Mouse (Mus musculus) midbrain, embryonic 12.5 days (tissue): Measurements from ENCODE around the gene Ptar1. TPM values are rescaled to one million over a fixed set of nuclear protein-coding genes. Genes with fewer than 3 reads are reported as not detected.

Source experiments
- ATAC-seq: fragments of 200-750 bp; cut with Nextera tagmentation; 2 replicates; pipeline ENCODE4 v1.8.0; 2017; ENCODE audit warnings: low read depth, moderate TSS enrichment, moderate library complexity; ENCODE audit not compliant: low FRiP score
- H3K27ac ChIP-seq: fragments of 300-500 bp; sonication (generic); replicated peaks from 2 replicates; pipeline ENCODE4 v1.5.1; 2016; ENCODE audit warnings: mild to moderate bottlenecking
- H3K27me3 ChIP-seq: fragments of 300-500 bp; sonication (generic); 2 replicates; pipeline ENCODE4 v1.6.1; 2016; ENCODE audit warnings: mild to moderate bottlenecking
- H3K36me3 ChIP-seq: fragments of 300-500 bp; sonication (generic); 2 replicates; pipeline ENCODE4 v1.6.1; 2016
- H3K4me1 ChIP-seq: fragments of 300-500 bp; sonication (generic); 2 replicates; pipeline ENCODE4 v1.6.1; 2016
- H3K4me2 ChIP-seq: fragments of 300-500 bp; sonication (generic); replicated peaks from 2 replicates; pipeline ENCODE4 v1.6.1; 2016; ENCODE audit warnings: mild to moderate bottlenecking, moderate library complexity
- H3K4me3 ChIP-seq: fragments of 300-500 bp; sonication (generic); 2 replicates; pipeline ENCODE4 v1.5.1; 2016; ENCODE audit warnings: mild to moderate bottlenecking
- H3K9ac ChIP-seq: fragments of 300-500 bp; sonication (generic); replicated peaks from 2 replicates; pipeline ENCODE4 v1.6.1; 2016; ENCODE audit warnings: mild to moderate bottlenecking, moderate library complexity
- H3K9me3 ChIP-seq: fragments of 300-500 bp; sonication (generic); 2 replicates; pipeline ENCODE4 v1.6.1; 2016; ENCODE audit warnings: mild to moderate bottlenecking
- WGBS: fragments of 180-500 bp; shearing (Covaris S2); methylation state at CpG from one replicate; pipeline ENCODE4 v1.1.7; 2016; 5-methylcytosine and 5-hydroxymethylcytosine counted together
- polyA plus RNA-seq: library from polyadenylated mRNA; unstranded; fragments of >200 nt; fragmentation: Nextera tagmentation; extraction: Ambion mirVana; gene quantifications from 2 replicates; pipeline ENCODE4 v1.2.1, GENCODE M21; 2016

Ptar1 gene
- polyA plus RNA-seq, 1 experiment from 2014 or later, result 8.7 TPM

DNA sequence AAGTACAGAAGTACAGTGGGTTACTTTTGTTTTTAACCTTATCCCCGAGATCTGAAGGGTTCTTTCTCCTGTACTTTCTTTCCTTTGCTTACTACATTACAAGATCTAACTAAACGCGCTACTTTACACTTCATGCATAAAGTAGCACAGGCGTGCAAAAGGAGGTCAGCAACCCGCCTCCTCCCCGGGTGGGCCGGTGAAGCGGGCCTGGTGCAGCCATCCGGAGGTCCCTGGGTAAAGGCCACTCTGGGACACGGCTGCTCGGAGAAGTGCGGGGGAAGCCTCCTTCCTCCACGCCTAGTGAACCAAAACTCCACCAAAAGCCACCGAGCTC is 300 bp upstream of the Ptar1 start:
- Histone ChIP-seq H3K4me1 (peaks cover 15% of the 10 kb centered on the region), H3K36me3 (no peaks in the 10 kb centered on the region), H3K4me3 (peak overlapping the region; percentile 87), H3K4me2 (peak overlapping the region; percentile 66), H3K27me3 (no peaks in the 10 kb centered on the region), H3K27ac (peak overlapping the region; percentile 95), H3K9me3 (no peaks in the 10 kb centered on the region), H3K9ac (peak overlapping the region; percentile 86)
- WGBS, result under 1% methylated on average over 14 of the region's 14 CpGs
- no peak for ATAC-seq

DNA sequence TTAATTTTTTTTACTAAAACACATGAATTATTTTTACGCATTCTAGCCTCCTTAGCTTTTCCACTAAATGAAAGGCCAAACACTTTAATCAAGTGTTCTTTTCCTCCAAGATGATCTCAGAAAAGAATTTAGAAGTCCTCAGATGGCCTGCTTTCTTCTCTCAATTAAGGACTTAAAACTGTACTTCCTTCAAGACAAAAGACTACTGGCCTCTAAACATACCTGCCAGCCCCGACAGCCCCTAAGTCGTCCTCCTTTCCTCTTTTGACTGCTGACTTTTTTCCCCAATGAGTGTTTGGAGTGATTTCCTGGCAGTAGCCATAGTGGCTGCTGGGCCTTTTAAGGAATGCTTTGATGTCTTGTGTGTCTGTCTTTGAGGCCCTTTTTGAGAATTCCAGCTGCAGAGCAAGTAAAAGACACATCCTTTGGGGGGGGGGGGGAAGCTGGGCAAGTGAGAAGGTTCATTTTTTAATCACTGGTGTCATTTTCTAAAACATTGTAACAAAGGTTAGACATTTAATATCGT is 1.3 kb downstream of the Ptar1 start:
- no peak overlapping the region; the same call in 1 of the 2 replicates for H3K9ac ChIP-seq
- peak overlapping the region; percentile 66 for H3K4me2 ChIP-seq
- no peaks in the 10 kb centered on the region for H3K36me3 ChIP-seq
- H3K27ac ChIP-seq, result no peak overlapping the region
- H3K27me3 ChIP-seq, result no peaks in the 10 kb centered on the region
- H3K4me3 ChIP-seq, result peak overlapping the region; percentile 87
- 7% methylated on average over 4 of the region's 4 CpGs for WGBS
- no peaks in the 10 kb centered on the region for H3K9me3 ChIP-seq
- peaks cover 15% of the 10 kb centered on the region for H3K4me1 ChIP-seq
- no peak for ATAC-seq

DNA sequence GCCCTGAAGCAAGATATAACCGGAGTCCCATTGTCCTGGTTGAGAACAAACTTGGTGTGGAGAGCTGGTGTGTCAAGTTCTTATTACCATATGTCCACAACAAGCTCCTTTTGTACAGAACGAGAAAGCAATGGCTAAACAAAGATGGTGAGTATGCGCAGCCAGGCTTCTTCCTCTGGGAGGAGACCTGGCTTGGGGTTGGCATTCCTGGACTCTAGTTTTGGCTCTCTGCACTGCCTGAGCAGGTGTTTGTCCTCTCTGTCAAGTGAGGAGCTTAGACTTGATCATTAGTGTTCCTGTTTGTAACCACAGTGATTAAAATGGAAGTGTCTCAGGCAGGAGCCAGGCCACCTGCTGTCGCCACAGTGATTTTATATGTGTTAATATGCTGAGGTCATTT is 7.1 kb downstream of the Ptar1 start:
- WGBS, result 77% methylated on average over 4 of the region's 4 CpGs
- no peak overlapping the region for H3K9ac ChIP-seq
- H3K36me3 ChIP-seq, result peaks cover 33% of the 10 kb centered on the region
- H3K27me3 ChIP-seq, result no peaks in the 10 kb centered on the region
- no peaks in the 10 kb centered on the region for H3K9me3 ChIP-seq
- no peak overlapping the region for H3K4me3 ChIP-seq
- H3K27ac ChIP-seq, result no peak overlapping the region
- ATAC-seq, result no peak
- no peak overlapping the region for H3K4me2 ChIP-seq
- H3K4me1 ChIP-seq, result 0 out of 2 replicates have a peak, but pooled peaks cover 9% of the 10 kb centered on the region

DNA sequence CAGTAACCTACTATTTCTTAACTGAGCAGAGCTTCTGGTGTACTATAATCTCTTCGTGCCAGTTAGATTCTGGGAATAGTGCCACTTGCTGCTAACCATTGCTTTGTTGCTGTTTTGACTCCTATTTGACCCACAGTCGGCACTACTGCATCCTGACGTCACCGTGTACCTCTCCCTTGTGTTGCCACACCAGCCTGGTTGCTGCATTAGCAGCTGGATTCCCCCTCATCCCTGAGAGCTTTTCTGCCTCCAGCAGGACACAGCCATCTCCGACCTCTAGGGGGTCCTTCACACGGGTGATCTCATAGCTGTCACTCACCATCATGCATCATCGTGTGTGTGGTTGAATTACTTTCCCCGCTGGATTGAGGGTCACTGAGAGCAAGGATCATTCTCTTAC is 10.6 kb downstream of the Ptar1 start:
- Histone ChIP-seq H3K27ac (no peak overlapping the region), H3K9me3 (no peaks in the 10 kb centered on the region), H3K4me2 (no peak overlapping the region), H3K4me1 (no peaks in the 10 kb centered on the region), H3K36me3 (peaks cover 45% of the 10 kb centered on the region), H3K27me3 (no peaks in the 10 kb centered on the region), H3K4me3 (no peak overlapping the region), H3K9ac (no peak overlapping the region)
- 86% methylated on average over 8 of the region's 8 CpGs for WGBS
- ATAC-seq, result no peak

DNA sequence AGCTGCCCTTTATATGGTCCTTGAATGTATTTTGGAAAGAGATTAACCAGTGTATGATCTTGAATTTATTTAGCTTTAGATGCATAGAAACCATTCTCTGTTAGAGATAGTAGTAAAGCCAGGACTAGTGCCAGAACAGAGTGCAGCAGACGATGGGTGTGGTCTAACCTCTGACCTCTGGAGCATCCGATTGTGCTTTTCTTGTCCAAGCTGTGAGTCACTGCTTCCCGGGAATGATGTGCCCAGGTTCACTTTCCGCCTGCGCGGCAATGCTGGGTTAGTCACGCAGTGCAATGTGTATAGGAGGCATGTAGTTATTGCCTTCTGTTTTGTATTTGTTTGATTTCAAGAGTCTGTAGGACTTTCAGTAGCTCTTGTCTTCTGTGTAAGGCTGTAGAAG is 11.1 kb downstream of the Ptar1 start:
- Histone ChIP-seq H3K9me3 (no peaks in the 10 kb centered on the region), H3K4me3 (no peak overlapping the region), H3K9ac (no peak overlapping the region), H3K36me3 (peaks cover 45% of the 10 kb centered on the region), H3K4me2 (no peak overlapping the region), H3K4me1 (no peaks in the 10 kb centered on the region), H3K27me3 (no peaks in the 10 kb centered on the region), H3K27ac (no peak overlapping the region)
- WGBS, result 82% methylated on average over 7 of the region's 7 CpGs
- ATAC-seq, result no peak

DNA sequence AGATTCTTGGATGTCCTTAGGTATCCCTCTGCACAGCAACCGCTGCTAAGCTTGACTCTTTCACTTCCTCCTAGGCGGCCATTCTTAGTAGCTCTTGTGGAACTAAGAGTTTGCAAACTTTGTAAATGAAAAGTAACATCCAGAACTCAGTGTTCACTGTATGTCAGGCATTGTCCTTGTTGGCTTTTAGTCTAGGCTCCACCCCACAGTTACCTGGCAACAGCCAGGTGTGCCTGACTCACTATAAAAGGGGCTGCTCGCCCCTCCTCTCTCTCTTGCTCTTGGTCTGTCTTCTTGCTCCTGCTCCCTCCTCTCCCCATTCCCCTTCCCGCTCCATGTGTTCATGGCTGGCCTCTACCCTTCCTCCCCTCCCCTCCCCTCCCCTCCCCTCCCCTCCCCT is 11.9 kb downstream of the Ptar1 start:
- Histone ChIP-seq H3K9ac (no peak overlapping the region), H3K36me3 (peaks cover 45% of the 10 kb centered on the region), H3K4me2 (no peak overlapping the region), H3K4me1 (no peaks in the 10 kb centered on the region), H3K9me3 (no peaks in the 10 kb centered on the region), H3K27me3 (no peaks in the 10 kb centered on the region), H3K4me3 (no peak overlapping the region), H3K27ac (no peak overlapping the region)
- no peak for ATAC-seq
- 88% methylated on average over 4 of the region's 4 CpGs for WGBS

DNA sequence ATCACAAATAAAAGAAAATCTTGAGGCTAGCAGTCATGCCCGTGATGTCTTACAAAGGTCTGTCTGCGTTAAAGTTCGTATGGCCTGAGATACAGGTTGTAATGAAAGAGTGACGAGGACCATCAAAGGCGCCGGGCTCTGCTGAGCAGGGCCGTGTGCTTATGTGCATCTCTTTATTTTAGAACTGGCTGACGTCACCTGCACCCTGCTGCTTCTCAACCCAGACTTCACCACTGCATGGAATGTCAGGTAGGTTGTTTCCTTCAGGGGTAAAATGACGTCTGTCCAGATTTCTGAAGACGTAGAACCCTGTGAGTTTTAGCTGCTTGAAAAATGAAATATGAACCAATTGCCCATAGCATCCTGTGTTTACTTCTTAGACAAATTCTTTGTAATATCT is 15.7 kb downstream of the Ptar1 start:
- H3K27me3 ChIP-seq, result no peaks in the 10 kb centered on the region
- peaks cover 52% of the 10 kb centered on the region for H3K36me3 ChIP-seq
- no peak overlapping the region for H3K4me3 ChIP-seq
- H3K4me1 ChIP-seq, result no peaks in the 10 kb centered on the region
- H3K4me2 ChIP-seq, result no peak overlapping the region
- 87% methylated on average over 10 of the region's 10 CpGs for WGBS
- no peak overlapping the region for H3K9ac ChIP-seq
- ATAC-seq, result no peak
- no peak overlapping the region for H3K27ac ChIP-seq
- no peaks in the 10 kb centered on the region for H3K9me3 ChIP-seq

DNA sequence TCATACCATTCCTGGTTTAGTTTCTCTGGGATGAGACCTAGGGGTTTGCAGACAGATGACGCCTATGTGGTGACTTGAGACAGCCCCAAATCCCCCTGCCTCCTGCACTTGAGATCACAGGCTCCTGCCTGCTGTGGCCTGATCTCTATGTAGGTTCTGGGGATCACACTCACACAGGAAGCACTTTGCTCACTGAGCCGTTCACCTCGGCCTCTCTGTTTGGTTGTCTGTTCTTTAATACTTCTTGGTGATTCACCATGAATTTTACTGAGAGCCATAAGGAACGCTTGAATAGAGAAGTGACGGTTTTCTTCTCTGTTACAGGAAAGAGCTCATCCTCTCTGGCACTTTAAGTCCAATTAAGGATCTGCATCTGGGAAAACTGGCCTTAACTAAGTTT is 18.2 kb downstream of the Ptar1 start:
- no peak overlapping the region for H3K4me3 ChIP-seq
- H3K27ac ChIP-seq, result no peak overlapping the region
- peaks cover 58% of the 10 kb centered on the region for H3K36me3 ChIP-seq
- H3K27me3 ChIP-seq, result no peaks in the 10 kb centered on the region
- 90% methylated on average over 5 of the region's 5 CpGs for WGBS
- H3K4me2 ChIP-seq, result no peak overlapping the region
- H3K4me1 ChIP-seq, result no peaks in the 10 kb centered on the region
- no peak overlapping the region for H3K9ac ChIP-seq
- H3K9me3 ChIP-seq, result no peaks in the 10 kb centered on the region
- no peak for ATAC-seq

DNA sequence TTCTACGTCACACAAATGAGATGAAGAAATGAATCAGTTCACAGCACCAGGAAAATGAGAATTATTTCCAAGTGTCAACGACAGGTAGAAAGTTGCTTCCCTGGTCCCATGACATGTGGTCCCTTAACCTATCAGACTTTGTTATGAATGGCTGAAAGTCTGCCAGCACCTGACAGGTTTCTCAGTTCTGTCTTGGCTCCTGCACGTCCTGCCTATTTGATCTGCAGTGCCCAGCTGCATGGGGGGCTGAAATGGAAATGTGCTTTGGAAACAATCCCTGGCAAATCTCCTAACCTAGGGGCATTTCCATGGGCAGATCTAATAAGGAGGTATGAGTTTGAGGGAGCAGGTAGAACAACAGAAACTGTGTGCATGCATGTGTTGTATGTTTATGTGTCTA is 59.3 kb downstream of the Ptar1 start:
- Histone ChIP-seq H3K4me3 (no peak overlapping the region), H3K27me3 (no peaks in the 10 kb centered on the region), H3K36me3 (no peaks in the 10 kb centered on the region), H3K4me1 (no peaks in the 10 kb centered on the region), H3K4me2 (no peak overlapping the region), H3K9ac (no peak overlapping the region), H3K9me3 (no peaks in the 10 kb centered on the region), H3K27ac (no peak overlapping the region)
- 78% methylated on average over 3 of the region's 3 CpGs for WGBS
- no peak for ATAC-seq

DNA sequence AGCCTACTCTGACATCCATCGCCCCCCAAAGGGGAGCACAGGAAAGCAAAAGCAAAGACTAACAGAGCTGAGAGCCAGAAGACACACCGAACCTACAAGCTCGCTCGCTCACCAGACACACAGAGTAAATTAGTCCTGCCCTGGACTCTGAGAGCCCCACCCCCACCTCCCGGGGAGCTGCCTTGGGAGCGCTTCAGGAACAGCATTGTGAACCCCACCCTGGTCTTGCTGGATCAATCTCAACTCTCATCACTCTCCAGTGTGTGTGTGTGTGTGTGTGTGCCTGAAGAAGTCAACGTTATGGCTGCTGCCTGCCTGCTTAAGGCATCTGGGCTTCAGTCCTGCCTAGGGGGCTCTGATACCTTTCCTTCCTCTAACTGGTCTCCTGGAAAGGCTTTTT is 69.8 kb downstream of the Ptar1 start:
- WGBS, result 21% methylated on average over 7 of the region's 7 CpGs
- no peak for ATAC-seq
- Histone ChIP-seq H3K4me2 (no peak overlapping the region), H3K9ac (no peak overlapping the region), H3K27me3 (peaks cover 20% of the 10 kb centered on the region), H3K4me1 (peaks cover 15% of the 10 kb centered on the region), H3K27ac (no peak overlapping the region), H3K4me3 (no peak overlapping the region), H3K9me3 (no peaks in the 10 kb centered on the region), H3K36me3 (no peaks in the 10 kb centered on the region)

DNA sequence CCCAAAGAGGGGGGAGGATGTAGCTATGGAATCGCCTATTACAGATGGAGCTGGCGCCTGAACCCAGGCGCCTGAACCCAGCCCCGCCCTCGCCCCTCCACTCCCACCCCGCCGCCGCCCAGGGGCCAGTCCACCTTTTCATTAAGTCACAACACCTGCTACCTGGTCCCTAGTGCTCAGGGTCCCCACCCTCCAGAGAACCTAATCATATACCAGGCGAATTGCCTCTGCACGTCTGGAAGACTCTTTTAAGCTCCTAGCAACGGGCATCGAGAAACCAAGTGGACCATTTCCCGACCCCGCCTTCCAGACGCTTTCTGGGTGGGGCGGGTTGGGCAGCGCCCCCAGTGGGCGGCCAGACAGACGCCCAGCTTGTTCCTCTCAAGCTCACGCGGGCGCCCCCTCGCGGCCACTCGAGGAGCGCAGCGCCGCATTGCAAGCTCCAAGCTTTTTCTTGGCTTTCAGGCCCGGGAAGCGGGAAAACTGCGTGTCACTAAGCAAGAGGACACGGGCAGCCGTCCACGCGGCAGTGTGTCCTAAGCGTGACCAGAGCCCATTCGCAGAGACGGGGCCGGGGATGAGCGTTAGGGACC is 70.8 kb downstream of the Ptar1 start:
- 2% methylated on average over 37 of the region's 40 CpGs for WGBS
- Histone ChIP-seq H3K27ac (peak overlapping the region; percentile 94), H3K4me2 (peak overlapping the region; percentile 74), H3K36me3 (no peaks in the 10 kb centered on the region), H3K4me3 (peak overlapping the region; percentile 67), H3K9me3 (no peaks in the 10 kb centered on the region), H3K9ac (peak overlapping the region; percentile 74), H3K4me1 (peaks cover 15% of the 10 kb centered on the region), H3K27me3 (peaks cover 24% of the 10 kb centered on the region)
- ATAC-seq, result peak; percentile 81

DNA sequence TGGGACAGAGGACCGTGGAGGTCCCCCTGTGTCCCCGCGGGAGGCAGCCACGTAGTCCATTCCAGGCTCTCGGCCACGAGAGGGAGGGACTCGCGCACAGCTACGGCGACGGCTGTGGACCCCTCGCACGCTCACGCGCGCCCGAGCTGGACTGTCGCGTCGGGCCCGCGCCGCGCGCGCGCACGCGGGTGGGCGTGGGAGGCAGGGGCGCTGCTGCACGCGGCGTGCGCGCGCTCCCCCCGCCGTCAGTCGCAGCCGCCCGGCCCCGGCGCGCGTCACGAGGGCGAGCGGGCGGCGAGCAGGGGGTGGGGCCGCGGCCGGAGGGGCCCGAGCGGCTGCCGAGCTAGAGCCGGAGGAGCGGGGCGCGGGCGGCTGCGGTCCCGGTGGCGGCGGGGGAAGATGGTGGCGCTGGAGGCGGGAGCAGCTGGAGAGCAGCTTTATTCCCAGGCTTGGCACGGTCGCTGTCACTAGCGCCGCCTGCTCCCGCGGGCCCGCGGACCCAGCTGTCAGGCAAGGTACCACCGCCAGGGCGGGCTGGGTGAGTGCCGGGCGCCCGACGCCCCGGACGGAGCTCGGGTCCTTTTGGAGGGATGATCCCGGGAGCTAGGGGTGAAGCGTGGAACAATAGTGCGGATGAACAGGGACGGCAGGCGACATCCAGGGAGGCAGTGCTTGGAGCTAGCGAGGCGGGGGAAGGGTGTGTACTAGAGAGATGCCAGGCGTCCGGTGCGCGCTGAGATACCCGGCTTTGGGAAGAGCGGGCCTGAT is 71.5 kb downstream of the Ptar1 start, which contains the start of gene Apba1:
TSS of gene Apba1 (plus strand) at position 334 of the 768 bp plus-strand sequence.
- H3K4me1 ChIP-seq, result peaks cover 15% of the 10 kb centered on the region

More for the DNA sequence above, 71.5 kb downstream of the Ptar1 start, which contains the start of gene Apba1:
- Histone ChIP-seq H3K9me3 (no peaks in the 10 kb centered on the region), H3K9ac (peak within 1 kb of the TSS; percentile 74), H3K36me3 (no peaks in the 10 kb centered on the region), H3K4me3 (peak within 1 kb of the TSS; percentile 67), H3K4me2 (peak within 1 kb of the TSS; percentile 74), H3K27ac (peak within 1 kb of the TSS; percentile 94), H3K27me3 (peaks cover 24% of the 10 kb centered on the region)
- peak; percentile 85 for ATAC-seq
- under 1% methylated on average over 80 of the region's 98 CpGs for WGBS
